Mouse (Mus musculus) adrenal gland, adult (tissue): ENCODE data around the gene St6galnac3.
"Not testable (repeated sequence)": the region's sequence is repeated elsewhere in the genome, so short reads cannot be mapped to it uniquely, and the experiment has no call there.

Experiments used
- DNase-seq, 2 experiments: peaks; one replicate each; pipeline ENCODE4 v3.0.0; 2022 to 2023; ENCODE audit warnings: low spot score in 1 of 2; ENCODE audit not compliant: inconsistent age in 2 of 2

Gene St6galnac3

GRCm38 (mm10) chr3:153421060-153421917 is 303.7 kb downstream of the St6galnac3 start:
- DNase-seq = peak; percentile 69 to 86

- DNase-seq = peak in 1 of 2 experiments; percentile 37
Observed at GRCm38 (mm10) chr3:153419331-153419730, 305.6 kb downstream of the St6galnac3 start.

GRCm38 (mm10) chr3:153417001-153417400 is 308.0 kb downstream of the St6galnac3 start:
- no peak for DNase-seq

DNA sequence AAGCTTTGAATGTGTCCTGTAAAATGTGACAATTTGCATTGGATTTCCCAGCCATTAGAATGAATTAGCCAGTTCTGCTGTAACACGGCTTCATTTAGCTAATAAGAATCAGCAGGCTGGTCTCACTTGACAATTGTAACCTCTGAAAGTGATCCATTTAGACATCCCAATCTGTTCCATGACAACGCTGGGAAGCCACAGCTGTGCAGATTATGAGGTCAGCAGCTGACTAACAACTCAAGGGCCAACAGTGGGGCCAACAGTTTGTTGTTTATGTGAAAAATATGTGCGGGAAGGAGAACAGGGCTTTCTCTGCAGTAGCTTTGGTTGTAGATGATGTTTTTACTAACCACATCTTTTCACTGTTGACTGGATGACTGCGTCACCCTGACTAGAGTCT is 308.6 kb downstream of the St6galnac3 start:
- no peak for DNase-seq

GRCm38 (mm10) chr3:153414132-153414531 is 310.8 kb downstream of the St6galnac3 start:
- DNase-seq = peak; percentile 40 to 75

DNA sequence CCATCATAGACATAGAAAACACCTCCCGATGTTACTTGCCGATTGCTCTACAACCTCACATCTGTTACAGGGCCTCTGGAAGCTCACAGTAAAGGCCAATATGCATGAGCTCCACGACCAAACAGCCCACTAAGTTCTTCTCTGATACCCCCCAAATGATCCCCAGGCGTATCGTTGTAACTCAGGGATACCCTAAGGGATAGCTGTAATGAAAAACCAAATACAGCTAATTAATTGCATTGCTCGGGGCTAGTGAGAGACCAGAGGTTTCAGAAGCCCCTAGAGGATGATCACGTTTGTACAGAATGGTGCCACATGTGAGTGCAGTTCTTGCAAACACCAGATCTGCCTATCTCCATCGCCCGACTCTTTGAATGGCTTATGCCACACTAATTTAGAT is 315.7 kb downstream of the St6galnac3 start:
- no peak for DNase-seq

DNA sequence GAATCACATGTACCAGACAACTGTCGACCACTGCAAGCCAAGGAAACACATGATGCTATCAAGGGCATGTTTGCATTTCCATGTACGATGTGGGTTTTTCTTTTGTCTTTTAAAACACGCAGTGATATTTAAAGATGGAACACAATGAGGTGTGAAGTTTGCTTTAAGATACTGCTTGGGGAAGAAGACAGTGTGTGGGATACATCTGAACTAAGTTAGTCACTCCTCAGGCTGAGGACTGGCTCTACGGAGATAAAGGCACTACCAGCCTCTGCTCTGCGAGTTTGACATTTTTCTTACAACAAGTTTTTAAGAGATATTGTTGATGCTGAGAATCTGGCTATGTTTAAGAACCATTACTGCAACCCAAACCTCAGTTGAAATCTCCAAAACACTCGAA is 316.6 kb downstream of the St6galnac3 start:
- DNase-seq = no peak

DNA sequence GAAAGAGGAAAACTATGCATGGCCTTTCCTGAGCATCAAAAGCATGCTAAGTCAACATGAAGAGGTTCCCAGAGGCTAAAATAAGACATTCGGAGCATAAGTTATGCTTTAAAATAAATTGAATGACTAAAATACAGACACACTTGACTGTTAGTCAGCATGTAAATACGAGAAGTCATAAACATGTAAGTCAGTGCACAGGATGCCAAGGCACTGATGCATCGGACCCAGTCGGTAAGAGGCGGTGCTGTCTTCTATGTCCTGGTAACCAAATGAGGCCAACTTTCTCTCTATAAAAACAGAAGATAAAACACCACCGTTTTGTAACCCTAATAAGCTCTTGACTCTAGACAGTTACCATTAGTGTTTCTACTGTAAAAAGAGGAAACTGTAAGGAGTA is 317.3 kb downstream of the St6galnac3 start:
- no peak for DNase-seq

GRCm38 (mm10) chr3:153406858-153407257 is 318.1 kb downstream of the St6galnac3 start:
- DNase-seq = no peak

GRCm38 (mm10) chr3:153406220-153406619 is 318.8 kb downstream of the St6galnac3 start:
- DNase-seq = no peak

GRCm38 (mm10) chr3:153405643-153406042 is 319.3 kb downstream of the St6galnac3 start:
- no peak for DNase-seq

- no peak for DNase-seq
Observed at GRCm38 (mm10) chr3:153400259-153400658, 324.7 kb downstream of the St6galnac3 start.

- no peak for DNase-seq
Observed at GRCm38 (mm10) chr3:153399574-153399973, 325.4 kb downstream of the St6galnac3 start.

GRCm38 (mm10) chr3:153397726-153398125 is 327.2 kb downstream of the St6galnac3 start:
- no peak for DNase-seq

- DNase-seq = no peak
Observed at GRCm38 (mm10) chr3:153396375-153397068, 328.5 kb downstream of the St6galnac3 start.

DNA sequence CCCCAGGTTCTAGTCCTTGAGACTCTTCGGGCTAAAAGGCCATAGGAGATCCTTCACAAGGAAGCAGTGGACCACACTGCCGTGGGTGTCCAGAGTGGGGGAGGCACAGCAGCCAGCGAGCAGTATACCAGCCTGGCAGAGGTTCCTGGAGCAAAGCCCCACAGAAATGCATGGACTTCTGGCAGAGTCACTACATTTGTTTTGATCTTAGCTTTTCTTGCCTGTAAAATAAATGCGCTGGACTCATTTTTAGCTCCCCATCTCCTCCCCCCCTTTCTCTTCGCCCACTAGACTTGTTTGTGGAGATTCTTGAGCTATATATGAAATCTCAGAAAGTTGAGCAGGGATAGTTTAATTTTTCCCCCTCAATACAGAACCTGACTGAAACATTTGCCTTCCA is 329.6 kb downstream of the St6galnac3 start:
- DNase-seq = no peak

DNA sequence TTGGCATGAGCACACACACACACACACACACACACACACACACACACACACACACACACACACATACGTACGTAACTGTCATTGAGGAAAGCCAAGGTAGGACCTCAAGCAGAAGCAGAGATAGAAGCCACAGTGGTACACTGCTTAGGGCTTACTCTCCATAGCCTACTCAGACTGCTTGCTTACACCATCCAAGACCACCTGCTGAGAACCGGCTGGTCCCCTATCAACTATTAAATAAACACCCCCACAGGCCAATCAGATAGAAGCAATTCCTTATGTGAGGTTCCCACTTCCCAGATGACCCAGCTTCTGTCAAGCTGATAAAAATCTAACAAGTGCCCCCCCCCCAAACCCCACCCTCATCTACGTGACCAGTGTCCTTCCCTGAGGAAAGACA is 330.2 kb downstream of the St6galnac3 start:
- no peak for DNase-seq

DNA sequence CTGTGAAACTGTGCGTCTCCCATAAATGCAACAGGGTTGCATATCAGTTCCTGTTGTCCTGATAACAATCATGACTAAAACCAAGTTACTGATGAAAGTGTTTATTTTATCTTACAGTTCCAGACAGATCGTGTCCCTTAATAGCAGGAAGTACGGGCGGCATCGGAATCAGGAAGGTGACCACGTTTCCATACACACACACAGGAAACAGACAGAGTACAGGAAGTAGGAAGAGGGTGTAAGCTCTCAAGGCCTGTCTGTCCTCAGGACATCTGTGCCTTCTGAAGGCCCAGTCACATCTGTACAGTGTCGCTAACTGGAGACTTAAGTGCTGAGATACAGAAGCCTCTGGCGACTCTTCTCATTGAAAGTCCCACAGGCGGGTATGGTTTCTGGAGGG is 330.8 kb downstream of the St6galnac3 start:
- DNase-seq = no peak

DNA sequence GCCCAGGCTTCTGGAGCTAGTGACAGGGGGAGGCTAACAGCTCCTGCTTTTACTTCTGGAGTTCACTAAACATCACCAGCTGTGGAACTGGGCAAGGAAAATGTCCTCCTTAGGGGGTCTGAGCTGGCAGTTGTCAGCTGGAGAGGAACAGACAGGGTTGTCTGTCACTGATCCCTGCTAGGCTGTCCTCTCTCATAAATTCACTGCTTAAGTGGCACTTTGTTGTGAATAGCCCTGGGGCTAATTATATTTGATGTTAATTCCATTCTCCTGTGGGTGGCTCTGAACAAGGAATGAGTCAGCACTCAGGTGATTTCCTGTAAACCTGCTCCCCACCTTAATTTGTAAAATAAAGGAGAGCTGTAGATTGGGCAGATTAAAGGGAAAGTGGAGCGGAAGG is 333.5 kb downstream of the St6galnac3 start:
- DNase-seq = not testable (repeated sequence)

GRCm38 (mm10) chr3:153384651-153385050 is 340.3 kb downstream of the St6galnac3 start:
- not testable (repeated sequence) for DNase-seq

DNA sequence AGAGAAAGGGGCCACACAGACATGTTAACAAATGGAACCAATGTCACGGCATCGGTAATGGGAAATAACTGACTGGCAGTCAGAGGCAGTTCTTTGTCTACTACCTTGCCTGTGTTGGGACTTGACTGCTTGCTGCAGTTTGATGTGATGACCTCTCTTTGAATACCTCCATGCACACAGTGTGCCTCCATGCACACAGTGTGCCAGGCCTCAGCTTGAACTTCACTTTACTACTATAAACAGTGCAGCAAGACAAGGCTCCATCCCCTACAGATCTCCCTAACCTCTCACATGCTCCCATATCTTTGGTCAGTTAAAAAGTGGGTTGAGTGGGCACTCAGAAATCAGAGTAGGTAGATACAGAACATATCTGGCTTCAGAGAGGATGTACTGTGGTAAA is 341.3 kb downstream of the St6galnac3 start:
- no peak for DNase-seq

DNA sequence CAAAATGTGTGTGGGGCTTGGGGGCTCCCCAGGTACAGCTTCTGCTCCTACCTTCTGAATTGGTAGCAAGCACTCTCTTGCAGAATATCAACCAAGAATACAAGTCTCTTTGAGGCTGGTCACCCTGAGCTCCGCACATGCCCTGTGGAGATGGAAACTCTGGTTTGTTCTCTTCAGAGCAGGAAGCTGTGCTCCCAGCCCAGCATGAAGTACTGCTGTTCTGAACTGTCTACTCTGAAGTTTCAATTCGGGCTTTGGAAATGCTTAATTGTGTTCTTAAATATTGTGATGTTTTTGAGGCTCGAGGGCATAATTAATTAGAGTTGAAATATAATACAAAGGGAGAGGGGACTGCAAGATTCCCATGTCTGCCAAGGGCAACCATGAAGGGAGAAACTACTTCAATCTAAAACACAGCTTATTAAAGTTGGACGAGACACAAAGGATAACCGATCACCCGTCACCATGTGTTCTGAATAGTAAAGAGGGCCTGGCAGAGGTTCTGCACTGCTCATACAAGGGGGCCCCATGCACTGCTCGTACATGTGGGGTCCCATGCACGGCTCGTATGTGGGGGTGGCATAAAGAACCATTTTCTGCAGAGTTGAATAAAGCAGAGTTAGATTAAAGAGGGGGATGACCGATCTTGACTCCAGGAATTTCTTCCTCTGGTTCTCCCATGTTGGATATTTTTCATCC is 359.8 kb downstream of the St6galnac3 start:
- no peak for DNase-seq
